Mouse (Mus musculus) lung, adult 2 months (tissue): ENCODE results near the gene Ptprd. TPM values are rescaled to one million over a fixed set of nuclear protein-coding genes. Genes with fewer than 3 reads are reported as not detected.

Experiments
- DNase-seq: peaks from one replicate; pipeline ENCODE4 v3.0.0; 2022
- H3K4me1 ChIP-seq: fragments of 200-500 bp; 2 replicates; pipeline ENCODE4 v1.6.1; 2011; ENCODE audit warnings: low read length; ENCODE audit not compliant: control insufficient read depth, insufficient read depth
- H3K4me3 ChIP-seq: fragments of 200-500 bp; replicated peaks from 2 replicates; pipeline ENCODE3; 2011; ENCODE audit warnings: low read depth, mild to moderate bottlenecking, control low read depth, low read length; ENCODE audit errors: extremely low read depth
- CTCF ChIP-seq: fragments of 200-500 bp; IDR thresholded peaks from 2 replicates; pipeline ENCODE4 v1.5.1; 2011; ENCODE audit warnings: mild to moderate bottlenecking, low read length, control low read depth; ENCODE audit not compliant: insufficient read depth
- POLR2A ChIP-seq: fragments of 200-500 bp; IDR thresholded peaks from 2 replicates; pipeline ENCODE4 v1.6.1; 2011; ENCODE audit warnings: low read depth, mild to moderate bottlenecking, control low read depth, low read length, borderline replicate concordance; ENCODE audit errors: extremely low read depth
- WGBS: fragments of 180-500 bp; shearing (Covaris S2); methylation state at CpG from one replicate; pipeline ENCODE4 v1.1.7; 2018; 5-methylcytosine and 5-hydroxymethylcytosine counted together
- polyA plus RNA-seq: library from polyadenylated mRNA; depleted of rRNA; stranded (reverse); fragments of >200 nt; gene quantifications from 2 replicates; pipeline ENCODE4 v1.2.3, GENCODE M21; 2012

Gene Ptprd
- polyA plus RNA-seq, 1 experiment: 13.4 TPM

DNA sequence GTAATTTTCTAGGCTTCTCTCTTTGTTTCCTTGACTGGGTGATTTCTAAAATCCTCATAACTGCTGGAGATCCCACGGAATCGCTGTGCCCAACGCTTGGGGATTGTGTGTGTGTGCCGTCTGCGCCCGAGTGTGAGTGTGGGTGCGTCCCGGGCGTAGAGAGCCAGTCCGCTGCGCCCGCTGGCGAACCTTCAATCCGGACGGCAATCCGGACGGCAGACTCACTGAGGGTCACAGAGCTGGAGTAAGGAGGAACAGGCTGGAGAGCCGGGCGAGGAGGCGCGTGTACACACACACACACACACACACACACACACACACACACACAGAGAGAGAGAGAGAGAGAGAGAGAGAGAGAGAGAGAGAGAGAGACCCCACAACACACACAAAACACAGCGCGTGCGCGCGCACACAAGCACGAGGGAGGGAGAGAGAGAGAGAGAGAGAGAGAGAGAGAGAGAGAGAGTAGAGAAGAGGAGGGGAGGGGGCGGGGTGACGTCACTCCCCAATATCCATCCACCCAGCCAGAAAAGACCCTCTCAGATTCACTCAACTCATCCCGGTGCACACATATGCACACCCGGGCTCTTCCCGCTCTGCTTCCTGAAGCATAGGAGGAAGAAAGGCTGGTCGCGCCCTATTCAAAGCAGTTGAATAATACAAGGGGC, 1761.3 kb downstream of the Ptprd start:
- peaks cover 4% of the 10 kb centered on the region; the same call in 1 of the 2 replicates for H3K4me1 ChIP-seq
- WGBS: 2% methylated on average over 33 of the region's 34 CpGs
- DNase-seq: peak; percentile 13
- H3K4me3 ChIP-seq: peak overlapping the region; percentile 70
- no peak for TF ChIP-seq CTCF
- no peak for TF ChIP-seq POLR2A

DNA sequence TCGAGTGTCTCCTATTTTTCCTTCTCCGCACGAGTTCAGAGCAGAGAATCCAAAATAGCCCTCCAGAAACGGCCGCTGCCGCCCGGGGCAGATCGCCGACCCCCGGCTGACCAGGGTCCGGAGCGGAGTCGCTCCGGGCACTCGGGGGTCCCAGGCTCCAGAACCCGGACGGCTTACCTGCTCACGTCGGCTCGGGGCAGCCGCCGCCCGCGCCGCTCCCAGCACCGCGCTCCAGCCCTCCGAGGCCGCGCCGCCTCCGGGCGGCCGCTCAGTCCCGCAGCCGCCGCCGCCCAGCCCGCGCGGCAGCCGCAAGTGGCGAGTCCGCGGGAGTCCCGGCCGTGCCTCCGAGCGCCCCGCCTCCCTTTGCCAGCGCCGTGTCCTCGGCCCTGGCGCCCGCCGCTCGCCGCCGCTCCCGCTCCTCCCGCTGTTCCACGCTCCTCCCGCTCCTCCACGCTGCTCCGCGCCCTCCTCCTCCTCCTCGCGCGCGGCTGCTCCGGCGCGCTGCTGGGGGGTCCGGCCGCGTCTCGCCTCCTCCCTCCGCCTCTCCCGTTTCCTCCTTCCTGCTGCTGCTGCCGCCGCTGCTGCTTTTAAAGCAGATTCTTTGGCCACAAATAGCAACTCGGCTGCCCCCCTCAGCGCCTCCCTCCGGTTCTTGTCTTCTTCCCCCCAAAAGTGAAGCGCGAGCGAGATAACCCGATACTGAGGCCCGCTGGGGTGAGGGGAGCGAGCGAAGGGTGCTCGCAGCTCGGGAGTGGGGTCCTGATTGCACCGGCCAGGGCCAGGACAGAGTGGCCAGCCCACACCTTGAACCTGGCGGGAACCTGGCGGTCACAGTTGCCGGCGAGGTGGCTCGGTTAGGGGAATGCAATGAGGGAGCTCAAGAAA, 1762.1 kb downstream of the Ptprd start:
- WGBS: 1% methylated on average over 80 of the region's 99 CpGs
- H3K4me3 ChIP-seq: peak overlapping the region; percentile 70
- peaks cover 4% of the 10 kb centered on the region; the same call in 1 of the 2 replicates for H3K4me1 ChIP-seq
- TF ChIP-seq CTCF (no peak), POLR2A (no peak)
- peak; percentile 53 for DNase-seq

- WGBS: 2% methylated on average over 24 of the region's 24 CpGs
- peak overlapping the region; percentile 75 for H3K4me3 ChIP-seq
- DNase-seq: no peak
- peaks cover 4% of the 10 kb centered on the region; the same call in 1 of the 2 replicates for H3K4me1 ChIP-seq
- TF ChIP-seq POLR2A: no peak
- TF ChIP-seq CTCF: no peak
These were observed 1762.9 kb downstream of the Ptprd start for GRCm38 (mm10) chr4:76448678-76449465.

DNA sequence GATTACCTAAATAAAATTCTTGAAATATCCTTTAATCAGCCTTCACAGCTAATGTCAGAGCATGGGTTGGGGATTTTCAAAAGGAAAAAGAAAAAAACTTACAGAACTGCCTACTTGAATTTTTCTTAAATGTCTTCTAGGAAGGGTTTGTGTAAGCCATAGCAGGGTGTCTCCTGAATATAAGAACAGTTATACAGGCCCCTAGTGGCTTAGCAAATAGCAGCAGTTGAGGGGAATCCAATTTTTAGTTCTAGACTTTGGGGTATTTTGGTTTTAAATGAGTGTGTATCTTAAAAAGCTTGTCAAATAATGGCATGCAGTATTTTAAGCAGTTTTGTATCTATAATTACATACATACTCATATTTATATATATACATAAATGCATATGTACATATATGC, 1764.4 kb downstream of the Ptprd start:
- no peak overlapping the region for H3K4me3 ChIP-seq
- TF ChIP-seq CTCF (no peak), POLR2A (no peak)
- peaks cover 4% of the 10 kb centered on the region; the same call in 1 of the 2 replicates for H3K4me1 ChIP-seq
- DNase-seq: no peak

DNA sequence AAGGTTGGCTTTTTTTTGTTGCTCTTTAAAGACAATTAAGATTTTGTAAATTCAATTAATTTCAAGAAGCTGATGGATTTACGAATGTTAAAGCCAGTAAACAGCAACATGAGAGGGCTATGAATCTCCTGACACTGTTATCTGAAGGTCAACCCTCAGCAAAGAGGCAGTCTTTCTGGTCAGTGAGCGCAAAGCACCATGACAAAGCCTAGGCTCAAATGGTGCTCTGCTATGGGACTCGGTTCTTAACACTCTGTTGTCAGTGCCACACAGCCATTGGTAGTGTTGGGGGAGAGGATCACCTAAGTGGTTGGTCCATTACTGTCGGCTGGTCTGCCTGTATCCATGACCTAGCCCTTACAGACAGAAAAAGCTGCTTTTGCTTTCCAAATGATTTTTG, 1767.0 kb downstream of the Ptprd start:
- no peak for DNase-seq
- 81% methylated on average over 4 of the region's 4 CpGs for WGBS
- Histone ChIP-seq H3K4me3 (no peak overlapping the region), H3K4me1 (peaks cover 4% of the 10 kb centered on the region)
- TF ChIP-seq CTCF (no peak), POLR2A (no peak)

- Histone ChIP-seq H3K4me1 (peaks cover 2% of the 10 kb centered on the region), H3K4me3 (no peak overlapping the region)
- DNase-seq: no peak
- TF ChIP-seq POLR2A (no peak), CTCF (no peak)
- WGBS: 65% methylated on average over 4 of the region's 4 CpGs
These were observed 1768.2 kb downstream of the Ptprd start for GRCm38 (mm10) chr4:76443553-76443952.

- no peak for DNase-seq
These were observed 1770.9 kb downstream of the Ptprd start for GRCm38 (mm10) chr4:76440791-76441364.

DNA sequence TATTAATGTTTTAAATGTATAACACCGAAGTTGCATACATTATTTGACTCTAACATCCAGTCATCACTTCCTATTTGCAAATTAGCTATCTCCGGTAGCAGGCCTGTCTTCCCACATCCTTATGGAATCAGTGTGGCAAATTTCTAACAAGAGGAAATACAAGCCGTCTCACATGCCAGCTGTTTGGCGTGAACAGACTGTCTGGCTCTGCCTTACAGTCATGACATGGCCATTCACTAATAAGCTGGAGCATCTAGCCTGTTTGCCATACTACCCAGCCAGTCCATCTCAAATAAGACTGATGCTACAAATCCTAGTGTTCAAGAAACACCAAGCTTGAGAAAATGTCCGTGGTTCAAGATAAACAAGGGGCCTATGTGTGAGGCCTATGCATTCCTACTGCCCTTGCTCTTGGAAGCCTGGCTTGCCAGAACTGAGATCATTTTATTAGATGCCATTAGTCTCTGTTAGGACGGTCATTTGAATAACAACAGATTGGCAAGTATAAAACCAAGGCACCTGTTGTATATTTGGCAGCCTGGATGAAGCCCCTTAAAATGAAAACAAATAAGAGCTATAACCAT, 1773.2 kb downstream of the Ptprd start:
- Histone ChIP-seq H3K4me3 (no peak overlapping the region), H3K4me1 (no peaks in the 10 kb centered on the region; the same call in 1 of the 2 replicates)
- no peak for TF ChIP-seq CTCF
- 64% methylated on average over 6 of the region's 6 CpGs for WGBS
- no peak for DNase-seq

More at GRCm38 (mm10) chr4:76440791-76441364, 1770.9 kb downstream of the Ptprd start:
- Histone ChIP-seq H3K4me1 (no peaks in the 10 kb centered on the region; the same call in 1 of the 2 replicates), H3K4me3 (no peak overlapping the region)
- WGBS: 35% methylated on average over 6 of the region's 6 CpGs
- TF ChIP-seq CTCF: no peak
- TF ChIP-seq POLR2A: no peak
